Mouse (Mus musculus): Measurements from ENCODE around the gene Olfr287.

Olfr287 gene

DNA sequence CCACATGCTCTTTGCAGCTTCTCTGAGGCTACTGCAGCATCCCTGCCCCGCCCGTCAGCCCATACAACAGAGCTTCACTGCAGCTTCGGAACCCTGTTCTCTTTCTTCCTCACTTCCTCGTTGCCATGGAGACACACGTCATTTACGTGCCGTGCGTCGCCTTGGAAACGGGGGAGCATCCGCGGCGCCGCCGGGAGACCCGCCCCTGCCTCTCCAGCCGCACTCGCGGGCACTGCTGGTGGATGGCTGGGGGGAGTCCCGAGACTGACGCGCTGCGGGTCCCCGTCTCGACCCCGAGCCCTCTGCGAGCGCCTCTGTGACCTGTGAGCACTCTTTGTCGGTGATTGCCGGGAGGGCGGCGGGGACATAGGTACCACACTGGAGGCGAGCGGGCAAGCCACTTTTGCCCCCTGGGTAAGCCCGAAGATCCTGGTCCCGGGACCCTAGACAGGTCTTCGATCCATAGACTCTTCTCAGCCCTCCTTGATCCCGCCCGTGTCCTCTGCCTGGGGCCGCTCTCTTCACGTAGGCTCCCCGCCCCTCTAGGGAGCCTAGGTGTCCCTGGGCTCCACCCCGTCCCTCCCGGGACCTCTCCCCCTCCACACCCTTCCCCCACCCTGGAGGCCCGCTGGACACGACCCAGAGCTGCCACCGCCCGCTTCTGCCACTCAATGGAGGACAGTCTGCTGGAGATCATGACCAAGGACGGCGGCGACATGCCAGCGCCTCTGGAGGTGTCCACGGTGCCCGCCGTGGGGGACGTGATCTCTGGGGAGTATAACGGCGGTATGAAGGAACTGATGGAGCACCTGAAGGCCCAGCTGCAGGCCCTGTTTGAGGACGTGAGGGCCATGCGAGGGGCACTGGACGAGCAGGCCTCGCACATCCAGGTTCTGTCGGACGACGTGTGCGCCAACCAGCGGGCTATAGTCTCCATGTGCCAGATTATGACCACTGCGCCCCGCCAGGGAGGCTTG is 52.9 kb downstream of the Olfr287 start:
- peak; percentile 78 to 80 for DNase-seq

DNA sequence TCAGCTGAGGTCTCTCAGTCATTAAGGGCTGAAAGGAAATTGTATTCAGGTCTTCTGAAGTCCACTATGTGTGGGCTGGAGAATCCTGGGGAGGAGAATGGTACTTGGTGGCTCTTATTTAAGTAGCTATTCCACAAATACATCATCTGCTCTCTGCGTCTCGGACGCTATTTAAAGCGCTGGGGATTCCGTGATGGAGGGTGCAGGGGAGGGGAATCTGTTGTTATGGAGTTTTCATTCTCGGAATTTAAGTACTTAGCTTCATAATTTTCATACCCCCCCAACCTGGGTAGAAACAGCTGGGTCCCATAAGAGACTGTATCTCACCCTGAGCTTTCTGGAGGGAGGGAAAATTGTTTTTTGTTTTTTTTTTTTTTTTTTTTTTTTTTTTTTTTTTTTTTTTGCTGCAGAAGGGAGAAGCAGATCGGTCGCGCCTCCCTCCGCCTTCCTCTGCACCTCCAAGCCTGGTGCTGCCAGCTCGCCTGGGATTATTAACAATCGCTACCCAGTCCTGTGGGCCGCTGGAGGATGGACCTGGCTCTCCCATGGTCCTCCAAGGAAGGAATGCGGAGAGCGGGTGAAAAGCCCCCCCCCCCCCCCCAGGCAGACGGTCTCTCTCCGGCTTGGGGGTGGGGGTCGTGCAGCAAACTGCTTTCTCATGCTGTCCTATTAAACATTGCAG is 53.8 kb downstream of the Olfr287 start, which contains the start of gene Ccdc184:
Gene Ccdc184, plus strand, starts transcription at position 196 of the 682 bp plus-strand sequence.
- DNase-seq: no peak

DNA sequence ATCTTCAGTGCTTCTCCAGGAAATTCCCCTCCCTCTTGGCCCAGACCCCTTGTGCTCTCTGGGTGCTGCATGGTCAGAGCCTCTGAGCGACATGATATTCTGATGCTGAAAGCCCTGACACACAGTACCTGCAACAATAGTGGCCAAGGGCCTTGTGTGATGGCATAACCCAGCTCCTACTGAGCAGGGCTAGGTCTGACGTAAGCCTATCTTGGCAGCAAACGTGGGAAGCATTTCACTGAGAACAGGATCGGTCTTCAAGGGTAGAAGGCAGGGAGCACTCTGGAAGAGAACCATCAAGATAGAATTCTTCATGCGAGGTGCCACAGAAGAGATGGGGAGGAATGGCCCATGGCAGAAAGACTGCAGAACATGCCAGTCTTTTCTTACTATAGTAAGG is 55.3 kb downstream of the Olfr287 start, which contains the start of gene Asb8:
Gene Asb8, minus strand, starts transcription at position 101 of the 400 bp plus-strand sequence.
- no peak for DNase-seq

DNA sequence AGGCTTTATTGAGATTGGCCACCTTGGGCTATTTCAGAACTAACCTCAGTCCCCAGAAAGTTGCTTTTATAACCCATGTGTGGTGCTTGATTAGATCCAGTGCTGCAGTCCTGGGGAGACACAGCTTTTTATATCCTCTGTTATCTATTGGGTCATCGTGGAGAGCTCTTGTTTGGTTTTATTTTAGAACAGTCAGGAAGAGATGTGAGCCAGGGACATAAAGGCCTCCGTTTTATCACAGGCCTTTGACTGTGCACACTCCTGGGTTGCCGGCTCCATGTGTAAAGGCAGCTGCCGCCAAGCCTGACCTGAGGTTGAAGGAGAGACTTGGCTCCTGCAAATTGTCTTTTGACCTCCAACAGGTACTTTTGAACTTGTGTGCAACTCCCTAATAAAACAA is 58.3 kb downstream of the Olfr287 start:
- no peak for DNase-seq

DNA sequence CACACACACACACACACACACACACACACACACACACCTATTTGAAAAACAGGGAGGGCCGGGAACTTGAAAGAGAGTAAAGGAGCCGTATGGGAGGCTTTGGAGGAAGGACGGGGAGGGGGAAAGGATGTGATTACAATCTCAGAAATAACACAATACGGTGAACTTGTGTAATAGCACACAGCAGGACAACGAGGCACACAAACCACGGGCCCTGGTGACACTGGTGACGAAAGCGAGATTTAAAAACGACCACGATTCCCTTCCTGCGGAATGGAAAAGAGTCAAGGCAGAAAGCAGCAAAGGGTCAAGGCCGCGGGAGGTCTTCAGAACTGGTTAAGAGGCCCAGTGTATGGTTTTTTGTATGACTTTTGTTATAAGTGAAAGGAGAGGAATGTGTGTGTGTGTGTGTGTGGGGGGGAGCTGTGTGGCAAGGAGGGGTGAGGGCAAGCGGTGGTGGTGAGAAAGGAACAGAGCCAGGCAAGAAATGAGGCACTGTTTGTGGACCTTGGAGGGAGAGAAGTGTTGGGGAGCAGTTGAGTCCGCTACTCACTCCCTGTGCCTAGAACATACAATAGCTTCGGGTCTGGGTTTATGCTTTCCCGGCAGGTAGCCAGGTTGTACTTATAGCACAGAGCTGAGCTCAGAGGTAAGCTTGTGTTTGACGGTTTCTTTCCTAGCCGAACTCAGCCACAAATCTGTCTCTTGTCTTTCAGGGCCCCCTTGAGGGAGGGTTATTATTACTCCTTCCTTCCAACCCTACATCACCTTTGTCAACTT is 59.6 kb downstream of the Olfr287 start:
- DNase-seq: no peak

DNA sequence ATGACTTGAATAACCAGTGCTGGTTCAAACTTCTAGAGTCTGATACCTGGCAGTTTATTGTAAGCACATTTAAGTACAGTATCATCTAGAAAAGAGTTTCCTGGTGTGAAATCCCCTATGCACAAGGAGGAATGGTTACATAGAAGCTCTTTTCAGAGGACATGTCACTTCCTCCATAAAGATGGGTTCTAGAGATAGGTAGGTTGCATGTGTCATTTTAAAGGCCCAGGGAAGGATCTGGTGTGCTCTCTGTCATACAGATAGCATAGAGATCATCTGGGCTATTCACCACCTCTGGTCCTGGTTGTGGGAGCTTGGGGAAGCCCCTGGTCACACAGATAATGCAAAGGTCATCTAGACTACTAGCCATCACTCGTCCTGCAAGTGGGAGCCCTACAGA is 63.6 kb downstream of the Olfr287 start:
- DNase-seq: no peak
